Comparison of ENCODE assay signal across 21 mouse cellular contexts in the genomic region with DNA sequence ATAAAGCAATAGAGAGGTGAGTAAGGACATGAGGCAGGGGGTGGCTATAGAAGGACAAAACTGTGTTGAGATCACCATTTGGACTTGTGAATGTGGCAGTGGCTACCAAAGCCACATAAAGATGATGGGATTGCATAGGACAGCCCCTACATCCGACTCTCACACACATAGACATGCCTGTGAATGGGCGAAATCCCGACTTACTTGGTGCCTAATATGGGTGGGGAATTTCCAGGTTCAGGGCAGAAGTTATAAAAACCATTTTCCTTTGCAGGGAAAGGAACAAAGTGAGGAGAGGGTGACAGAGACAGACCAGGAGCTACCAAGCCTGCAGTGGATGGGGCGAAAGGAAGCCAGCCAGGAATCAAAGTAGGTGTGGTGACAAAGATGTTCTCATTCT. TPM values are rescaled to one million over a fixed set of nuclear protein-coding genes. Genes with fewer than 3 reads are reported as not detected.
"Had no signal": no experiment of that assay in that cellular context is flagged by ENCODE, and none has a peak within 500 bp of the region (broad histone marks: within the 10 kb centered on the region; RNA-seq: fewer than 3 reads in every experiment).

No protein-coding gene starts in this region.

- H3K27ac ChIP-seq: neural tube, embryonic 13.5 days; neural tube, embryonic 15.5 days; stomach, embryonic 15.5 days; stomach, postnatal 0 days had no signal

- H3K36me3 ChIP-seq: stomach, embryonic 15.5 days had no signal

- DNase-seq: retina, postnatal 1 day; right cerebral cortex, adult 18-20 months; right cerebral cortex, postnatal 14 days; right cerebral cortex, postnatal 25 days; right cerebral cortex, postnatal 4 days; spleen, adult 18-20 months; thymus, adult 18-20 months; thymus, adult 2 months; thymus, postnatal 14 days; thymus, postnatal 25 days; thymus, postnatal 36 days; thymus, postnatal 4 days had no signal

- H3K4me1 ChIP-seq: neural tube, embryonic 15.5 days; stomach, embryonic 15.5 days had no signal

- H3K27me3 ChIP-seq: neural tube, embryonic 15.5 days had no signal

- H3K4me3 ChIP-seq: neural tube, embryonic 13.5 days; neural tube, embryonic 15.5 days; stomach, embryonic 15.5 days had no signal

- H3K9me3 ChIP-seq: stomach, embryonic 15.5 days had no signal

RNA-seq across cellular contexts. Expression of gene Tdrd6, which starts 7.0 kb away (rescaled TPM):
- total RNA-seq: neutrophil, adult 5-6 weeks had no signal
- polyA plus RNA-seq: small intestine, adult 2 months; spleen, adult 2 months; stomach, embryonic 14.5 days; thymus, postnatal 0 days had no signal
